Mouse (Mus musculus) megakaryocyte, adult 5-6 weeks (primary cell): ENCODE measurements around the gene Rhof. TPM values are rescaled to one million over a fixed set of nuclear protein-coding genes. Genes with fewer than 3 reads are reported as not detected.

Source experiments
- ATAC-seq: 2 replicates; pipeline ENCODE4 v1.8.0; 2016; ENCODE audit warnings: mild to moderate bottlenecking, inconsistent platforms; ENCODE audit not compliant: poor library complexity, severe bottlenecking
- total RNA-seq, 2 experiments: library from RNA; stranded (forward) in 1 of 2; stranded (reverse) in 1 of 2; fragments of 153-499, 151-499 nt in 1 of 2; fragments of 221-1000, 200-1000 nt in 1 of 2; gene quantifications; 2 replicates each; pipeline versions ENCODE4 v1.2.3 to v1.2.4; 2015 to 2017

Rhof gene
- total RNA-seq (2015): 5.4 and 7.6 TPM in 2 replicates
- 6.4 and 6.5 TPM in 2 replicates for total RNA-seq (2017)

GRCm38 (mm10) chr5:123132308-123133071 lies at the start of gene Rhof:
Gene Rhof, minus strand, starts transcription at chr5:123132692.
- peak; percentile 56 for ATAC-seq

GRCm38 (mm10) chr5:123181536-123181935 lies 49.0 kb upstream of the Rhof start:
- ATAC-seq: no peak

- no peak for ATAC-seq
These were observed 47.9 kb upstream of the Rhof start for GRCm38 (mm10) chr5:123180390-123180789.

GRCm38 (mm10) chr5:123178792-123179191 lies 46.3 kb upstream of the Rhof start:
- ATAC-seq: no peak

DNA sequence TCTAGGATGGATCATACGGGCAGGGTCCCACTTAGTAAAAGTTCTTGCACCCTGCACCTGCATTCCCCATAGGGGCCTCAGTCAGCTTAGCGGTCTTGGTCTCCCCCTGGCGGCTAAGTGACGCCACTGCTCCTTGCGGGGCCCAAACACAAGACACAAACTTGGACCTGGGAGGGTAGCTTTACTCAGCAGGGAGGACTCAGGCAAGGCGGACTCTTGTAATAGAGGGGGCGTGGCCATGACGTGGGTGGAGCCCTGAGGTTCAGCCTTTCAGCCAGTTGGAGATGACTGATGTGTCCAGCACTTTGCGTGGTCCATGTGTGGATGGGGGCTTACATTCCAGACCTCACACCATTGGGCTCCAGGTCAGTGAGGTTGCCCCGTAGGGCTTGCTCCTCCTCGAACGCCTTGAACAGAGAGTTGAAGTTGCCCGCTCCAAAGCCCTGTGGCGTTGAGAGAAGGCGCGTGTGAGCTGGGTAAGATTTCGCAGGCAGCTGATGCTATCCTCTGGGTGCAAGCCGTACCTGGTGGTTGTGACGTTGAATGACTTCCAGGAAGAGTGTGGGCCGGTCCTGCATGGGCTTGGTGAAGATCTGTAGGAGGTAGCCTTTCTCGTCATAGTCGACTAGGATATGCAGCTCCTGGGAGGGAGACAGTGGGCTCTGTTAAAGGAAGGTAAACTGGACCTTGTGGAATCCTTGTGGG lies 39.3 kb upstream of the Rhof start:
- ATAC-seq: peak; percentile 93

- ATAC-seq: no peak
These were observed 37.9 kb upstream of the Rhof start for GRCm38 (mm10) chr5:123170365-123170764.

- ATAC-seq: no peak
These were observed 36.8 kb upstream of the Rhof start, which contains the start of gene Psmd9 for GRCm38 (mm10) chr5:123169284-123169683. Gene Psmd9, plus strand, starts transcription at chr5:123169413.

- no peak for ATAC-seq
These were observed 35.1 kb upstream of the Rhof start for GRCm38 (mm10) chr5:123167591-123167990.

- ATAC-seq: no peak
These were observed 33.9 kb upstream of the Rhof start for GRCm38 (mm10) chr5:123166437-123166836.

DNA sequence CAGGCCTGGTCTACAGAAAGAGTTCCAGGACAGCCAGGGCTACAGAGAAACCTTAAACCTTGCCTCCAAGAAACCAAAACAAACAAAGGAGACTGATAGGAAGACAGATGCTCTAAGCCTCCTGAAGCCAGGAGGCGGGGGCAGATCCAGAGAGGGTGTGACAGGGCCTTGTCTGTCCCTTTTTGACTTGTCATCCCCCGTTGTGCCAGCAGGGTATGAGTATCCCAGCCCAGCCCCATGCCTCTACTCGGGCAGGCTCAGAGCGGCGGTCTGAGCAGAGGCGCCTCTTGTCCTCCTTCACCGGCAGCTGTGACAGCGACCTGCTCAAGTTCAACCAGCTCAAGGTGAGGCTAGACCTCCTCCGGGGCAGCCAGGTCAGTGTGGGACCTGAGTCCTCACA lies 30.4 kb upstream of the Rhof start:
- ATAC-seq: no peak

DNA sequence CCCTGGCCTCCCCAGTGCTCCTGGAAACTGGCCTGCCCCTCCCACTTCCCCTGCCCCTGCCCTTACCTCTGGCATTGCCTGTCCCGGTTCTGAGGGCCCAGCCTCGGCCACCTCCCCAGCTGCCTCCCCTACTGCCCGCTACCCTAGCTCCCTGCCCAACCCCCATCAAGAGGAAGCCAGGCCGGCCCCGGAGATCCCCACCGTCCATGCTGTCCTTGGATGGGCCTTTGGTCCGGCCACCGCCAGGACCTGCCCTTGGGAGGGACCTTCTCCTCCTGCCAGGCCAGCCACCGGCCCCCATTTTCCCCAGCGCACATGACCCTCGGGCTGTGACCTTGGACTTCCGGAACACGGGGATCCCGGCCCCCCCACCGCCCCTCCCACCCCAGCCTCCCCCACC lies 27.8 kb upstream of the Rhof start:
- no peak for ATAC-seq

DNA sequence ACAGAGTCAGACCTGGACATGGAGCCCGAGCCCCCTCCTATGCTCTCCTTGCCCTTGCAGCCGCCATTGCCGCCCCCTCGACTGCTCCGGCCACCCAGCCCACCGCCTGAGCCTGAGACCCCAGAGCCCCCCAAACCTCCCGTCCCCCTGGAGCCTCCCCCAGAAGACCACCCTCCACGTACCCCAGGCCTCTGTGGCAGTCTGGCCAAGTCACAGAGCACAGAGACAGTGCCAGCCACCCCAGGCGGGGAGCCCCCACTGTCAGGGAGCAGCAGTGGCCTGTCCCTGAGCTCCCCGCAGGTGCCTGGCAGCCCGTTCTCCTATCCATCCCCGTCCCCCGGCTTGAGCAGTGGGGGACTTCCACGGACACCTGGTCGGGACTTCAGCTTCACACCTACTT lies 27.4 kb upstream of the Rhof start:
- no peak for ATAC-seq

DNA sequence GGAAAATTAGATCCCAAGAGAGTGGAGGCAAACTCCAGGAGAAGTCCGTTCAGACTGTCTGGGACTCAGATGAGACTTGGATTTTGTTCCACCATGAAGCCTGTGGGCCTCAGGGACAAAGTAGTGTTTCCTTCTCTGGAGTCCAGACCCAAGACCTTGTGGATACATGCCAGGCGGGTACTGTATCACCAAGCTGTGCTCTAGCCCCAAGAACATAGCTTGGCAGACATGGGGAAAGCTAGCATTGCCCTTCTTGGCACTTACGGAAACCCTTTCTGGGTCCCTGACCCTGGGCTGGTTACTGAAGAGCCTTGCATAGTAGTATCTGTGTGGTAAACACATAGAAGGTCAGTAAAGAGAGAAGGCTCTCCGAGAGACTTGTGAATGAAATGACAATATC lies 27.0 kb upstream of the Rhof start:
- ATAC-seq: no peak

- no peak for ATAC-seq
These were observed 25.5 kb upstream of the Rhof start for GRCm38 (mm10) chr5:123157972-123158371.

GRCm38 (mm10) chr5:123156763-123157162 lies 24.3 kb upstream of the Rhof start:
- ATAC-seq: no peak

- ATAC-seq: peak; percentile 35
These were observed 22.9 kb upstream of the Rhof start for GRCm38 (mm10) chr5:123155425-123155824.

DNA sequence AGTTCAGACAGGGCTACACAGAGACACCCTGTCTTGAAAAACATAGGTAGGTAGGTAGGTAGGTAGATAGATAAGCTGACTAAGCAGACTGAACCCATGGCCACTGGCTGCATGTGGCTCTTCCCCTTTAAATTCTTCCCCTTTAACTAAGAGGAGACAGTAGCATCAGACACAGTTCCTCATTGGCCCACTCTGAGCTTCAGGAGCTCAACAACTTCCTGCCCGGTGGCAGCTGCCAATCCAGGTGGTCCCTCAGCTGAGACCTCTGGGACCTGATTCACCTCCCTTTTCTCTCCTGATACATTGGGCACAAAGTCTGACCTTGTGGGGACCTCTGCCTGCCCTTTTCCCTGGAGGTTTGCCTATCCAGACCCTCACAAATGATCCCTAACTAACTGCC lies 20.4 kb upstream of the Rhof start:
- peak; percentile 25; the same call in 1 of the 2 replicates for ATAC-seq

- ATAC-seq: no peak
These were observed 19.3 kb upstream of the Rhof start for GRCm38 (mm10) chr5:123151707-123152362.

GRCm38 (mm10) chr5:123151077-123151476 lies 18.6 kb upstream of the Rhof start:
- peak; percentile 79 for ATAC-seq

DNA sequence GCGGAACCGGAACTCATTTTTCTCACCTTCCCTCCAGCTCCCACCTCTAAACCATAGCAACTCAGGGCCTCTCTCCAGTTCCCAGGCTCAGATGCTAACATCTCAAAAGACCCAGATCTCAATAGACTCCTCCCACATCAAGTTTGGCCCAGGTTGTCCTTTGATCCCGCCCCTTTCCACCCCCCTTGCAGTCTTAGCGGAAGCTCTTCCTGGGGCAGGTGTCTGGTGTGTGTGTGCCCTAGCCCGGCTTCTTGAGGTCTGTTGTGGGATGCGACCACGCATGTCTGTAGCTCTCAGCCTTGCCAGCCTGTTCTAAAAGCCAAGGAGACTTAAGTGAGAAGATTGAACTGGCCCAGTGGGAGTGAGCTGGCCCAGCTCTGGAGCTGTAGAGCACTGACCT lies 18.1 kb upstream of the Rhof start:
- ATAC-seq: peak; percentile 29
